Mouse (Mus musculus) lung, adult 2 months (tissue): ENCODE data around the gene Pck2.

Experiments
- CTCF ChIP-seq: fragments of 200-500 bp; IDR thresholded peaks from 2 replicates; pipeline ENCODE4 v1.5.1; 2011; ENCODE audit warnings: mild to moderate bottlenecking, low read length, control low read depth; ENCODE audit not compliant: insufficient read depth
- POLR2A ChIP-seq: fragments of 200-500 bp; IDR thresholded peaks from 2 replicates; pipeline ENCODE4 v1.6.1; 2011; ENCODE audit warnings: low read depth, mild to moderate bottlenecking, control low read depth, low read length, borderline replicate concordance; ENCODE audit errors: extremely low read depth

DNA sequence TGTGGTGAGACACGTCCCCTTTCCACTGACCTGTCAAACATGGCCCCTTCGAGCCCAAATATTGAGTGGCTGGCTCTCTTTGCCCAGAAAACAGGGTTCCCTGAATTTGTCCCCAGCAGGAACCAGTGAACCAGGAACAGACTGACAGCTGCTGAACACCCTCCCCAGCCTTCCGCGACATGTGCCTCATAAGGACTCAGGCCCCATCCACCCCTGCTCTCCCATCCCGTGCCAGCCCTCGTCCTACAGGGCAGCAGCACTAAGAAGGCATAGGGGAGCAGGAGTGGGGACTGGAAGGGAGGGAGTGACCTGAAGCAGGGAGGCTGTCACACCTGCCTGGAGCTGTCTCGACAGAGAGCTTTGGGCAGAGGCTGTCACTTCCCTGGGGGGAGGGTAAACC is 32.3 kb upstream of the Pck2 start:
- TF ChIP-seq POLR2A (no peak), CTCF (no peak)
